Mouse (Mus musculus) testis, adult 2 months (tissue): ENCODE measurements around the gene Gcnt3.

Experiments used
- CTCF ChIP-seq: fragments of 200-500 bp; IDR thresholded peaks from 2 replicates; pipeline ENCODE4 v1.5.1; 2012; ENCODE audit warnings: low read depth, mild to moderate bottlenecking, inconsistent platforms, low read length, moderate library complexity; ENCODE audit not compliant: control insufficient read depth, insufficient read depth, insufficient replicate concordance
- POLR2A ChIP-seq: fragments of 200-500 bp; IDR thresholded peaks from 2 replicates; pipeline ENCODE4 v1.6.1; 2012; ENCODE audit warnings: low read depth, mild to moderate bottlenecking, inconsistent platforms, low read length, moderate library complexity; ENCODE audit not compliant: control insufficient read depth

DNA sequence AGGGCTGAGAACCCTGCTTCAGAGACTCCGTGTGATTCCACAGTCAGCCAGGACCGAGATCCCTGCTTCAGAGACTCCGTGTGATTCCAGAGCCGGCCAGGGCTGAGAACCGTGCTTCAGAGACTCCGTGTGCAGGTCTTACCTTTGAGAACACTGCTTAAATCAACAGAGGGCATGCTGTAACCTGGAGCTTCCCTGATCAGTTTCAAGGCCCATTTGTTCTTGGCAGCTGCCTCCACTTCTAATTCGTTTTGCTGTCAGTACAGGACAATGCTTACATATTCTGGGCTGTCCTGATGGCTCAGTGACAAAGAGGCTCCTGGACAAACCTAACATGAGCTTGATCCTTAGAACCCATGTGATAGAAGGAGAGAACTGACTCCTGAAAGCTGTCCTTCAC lies 39.3 kb upstream of the Gcnt3 start:
- TF ChIP-seq CTCF, result no peak
- no peak for TF ChIP-seq POLR2A
